Mouse (Mus musculus) G1E (cell line): ENCODE measurements around the gene Syngr4.

Experiments used
- CTCF ChIP-seq: IDR thresholded peaks from 2 replicates; pipeline ENCODE4 v1.5.1; 2012; ENCODE audit warnings: low read depth, low read length, inconsistent platforms, mixed read lengths
- GATA1 ChIP-seq: IDR thresholded peaks from 2 replicates; pipeline ENCODE4 v1.6.1; 2012; ENCODE audit warnings: borderline replicate concordance, low read length, inconsistent platforms, mixed read lengths
- POLR2AphosphoS5 ChIP-seq: IDR thresholded peaks from 2 replicates; pipeline ENCODE4 v1.6.1; 2012; ENCODE audit warnings: low read depth, low read length, inconsistent platforms; ENCODE audit not compliant: insufficient replicate concordance
- TAL1 ChIP-seq: conservative IDR thresholded peaks from 2 replicates; pipeline ENCODE4 v1.6.1; 2012; ENCODE audit warnings: low read depth, low read length, inconsistent platforms, mixed read lengths

GRCm38 (mm10) chr7:45914067-45914466 is 17.6 kb upstream of the Syngr4 start:
- no peak for TF ChIP-seq CTCF
- no peak for TF ChIP-seq GATA1
- TF ChIP-seq POLR2AphosphoS5, result no peak
- no peak for TF ChIP-seq TAL1
